Mouse (Mus musculus): ENCODE measurements around the gene Frmd4b. TPM values are rescaled to one million over a fixed set of nuclear protein-coding genes. Genes with fewer than 3 reads are reported as not detected.
A peak's percentile ranks its signal among the peaks of the same experiment; 100 is the strongest.

The Frmd4b gene
- polyA plus RNA-seq, 2 experiments, result 5.7 to 6.4 TPM

DNA sequence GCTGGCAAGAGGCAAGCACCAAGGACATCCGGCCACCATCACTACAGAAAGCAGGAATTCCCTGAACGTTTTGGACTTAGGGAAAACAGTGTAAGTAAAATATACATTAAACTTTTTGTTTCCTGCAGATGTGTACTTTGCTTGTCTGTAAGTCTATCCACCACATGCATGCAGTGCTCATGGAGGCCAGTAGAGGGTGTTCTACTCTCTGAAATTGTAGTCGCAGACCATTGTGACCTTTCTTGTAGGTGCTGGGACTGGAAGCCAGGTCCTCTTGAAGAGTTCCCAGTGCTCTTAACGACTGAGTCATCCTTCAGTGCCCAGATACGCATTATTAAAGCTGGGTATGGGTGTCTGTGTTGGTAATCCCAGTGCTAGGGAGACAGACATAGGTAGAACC lies 126.3 kb downstream of the Frmd4b start:
- WGBS (ENCODE audit: insufficient replicate concordance), result 64% methylated on average over 5 of the region's 5 CpGs
- H3K27me3 ChIP-seq (ENCODE audit: control insufficient read depth, insufficient read depth, low read length), result peaks cover 13% of the 10 kb centered on the region

DNA sequence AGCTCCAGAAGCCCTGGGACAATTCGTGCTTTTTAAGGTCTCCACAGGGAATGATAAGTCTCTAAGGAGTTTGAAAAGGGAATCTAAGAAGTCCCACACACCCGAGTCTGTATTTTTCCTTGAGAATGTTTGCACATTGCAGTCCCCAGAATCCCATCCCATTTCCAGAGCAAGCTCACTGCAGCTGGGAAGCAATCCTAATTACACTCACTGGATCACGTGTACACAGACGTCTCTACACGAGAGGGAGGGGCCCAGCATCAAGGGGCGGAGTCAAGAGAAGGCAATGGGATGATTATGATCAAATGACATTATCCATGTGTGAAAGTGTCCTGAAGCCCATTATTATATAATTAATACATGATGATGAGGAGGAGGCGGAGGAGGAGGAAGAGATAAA lies 128.5 kb downstream of the Frmd4b start:
- Histone ChIP-seq H3K27ac (no peak overlapping the region), H3K36me3 (replicated peaks; ENCODE audit: control insufficient read depth, insufficient read depth, low read depth) (no peaks in the 10 kb centered on the region), H3K9ac (replicated peaks) (no peak overlapping the region), H3K4me2 (ENCODE audit: low read depth) (no peak overlapping the region), H3K9me3 (ENCODE audit: control insufficient read depth, low read length) (no peaks in the 10 kb centered on the region), H3K4me3 (ENCODE audit: insufficient read depth in 1 of 2, low read depth in 2 of 2, low read length in 2 of 2) (no peak overlapping the region), H3K27me3 (ENCODE audit: control insufficient read depth, insufficient read depth, low read length) (peaks cover 13% of the 10 kb centered on the region), H3K4me1 (replicated peaks; ENCODE audit: control insufficient read depth in 2 of 2, insufficient read depth in 2 of 2, low read length in 1 of 2) (no peaks in the 10 kb centered on the region)
- WGBS (ENCODE audit: insufficient replicate concordance), result 32% methylated on average over 7 of the region's 7 CpGs
- ATAC-seq (ENCODE audit: insufficient read depth) (no peak), DNase-seq (ENCODE audit: low read depth in 3 of 3, low spot score in 3 of 3) (no peak)
- TF ChIP-seq EP300 (IDR thresholded peaks at IDR 0.05; ENCODE audit: low read depth) (no peak), CTCF (IDR thresholded peaks at IDR 0.05; ENCODE audit: low read depth) (no peak)

More for the DNA sequence above, 126.3 kb downstream of the Frmd4b start:
- H3K27ac ChIP-seq, result no peak overlapping the region
- H3K4me3 ChIP-seq (ENCODE audit: insufficient read depth in 1 of 2, low read depth in 2 of 2, low read length in 2 of 2), result no peak overlapping the region
- no peak for ATAC-seq (ENCODE audit: insufficient read depth)
- no peak for DNase-seq (ENCODE audit: low read depth in 3 of 3, low spot score in 3 of 3)
- H3K4me1 ChIP-seq (replicated peaks; ENCODE audit: control insufficient read depth in 2 of 2, insufficient read depth in 2 of 2, low read length in 1 of 2), result no peaks in the 10 kb centered on the region
- no peak overlapping the region for H3K4me2 ChIP-seq (ENCODE audit: low read depth)
- H3K9me3 ChIP-seq (ENCODE audit: control insufficient read depth, low read length), result no peaks in the 10 kb centered on the region
- H3K36me3 ChIP-seq (replicated peaks; ENCODE audit: control insufficient read depth, insufficient read depth, low read depth), result no peaks in the 10 kb centered on the region
- no peak overlapping the region for H3K9ac ChIP-seq (replicated peaks)
- TF ChIP-seq EP300 (IDR thresholded peaks at IDR 0.05; ENCODE audit: low read depth) (no peak), CTCF (IDR thresholded peaks at IDR 0.05; ENCODE audit: low read depth) (peak; percentile 25; the same call in 1 of the 2 replicates)

DNA sequence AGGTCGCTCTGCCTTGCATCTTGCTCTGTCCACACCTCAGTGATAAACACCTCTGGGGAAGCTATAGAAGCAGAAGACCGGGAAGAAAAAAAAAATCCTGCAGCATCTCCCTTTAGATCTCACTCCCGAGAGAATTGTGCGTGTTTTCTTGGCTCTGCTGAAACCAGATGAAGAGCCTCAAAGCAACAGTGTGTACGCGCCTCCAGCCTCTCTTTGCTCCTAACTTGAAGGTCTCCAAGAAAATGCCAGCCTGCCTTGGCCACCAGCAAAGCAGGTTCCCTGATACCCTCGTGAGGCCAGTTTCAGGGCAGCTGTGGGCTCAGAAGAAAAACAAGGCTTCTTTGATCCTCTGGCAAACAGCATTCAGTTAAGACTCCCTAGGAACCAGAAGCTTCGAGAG lies 129.1 kb downstream of the Frmd4b start:
- H3K4me3 ChIP-seq (ENCODE audit: insufficient read depth in 1 of 2, low read depth in 2 of 2, low read length in 2 of 2), result no peak overlapping the region
- peaks cover 13% of the 10 kb centered on the region for H3K27me3 ChIP-seq (ENCODE audit: control insufficient read depth, insufficient read depth, low read length)
- WGBS (ENCODE audit: insufficient replicate concordance), result 33% methylated on average over 8 of the region's 8 CpGs
- DNase-seq (ENCODE audit: low read depth in 3 of 3, low spot score in 3 of 3) (no peak), ATAC-seq (ENCODE audit: insufficient read depth) (no peak)
- no peak overlapping the region for H3K27ac ChIP-seq
- no peaks in the 10 kb centered on the region for H3K36me3 ChIP-seq (replicated peaks; ENCODE audit: control insufficient read depth, insufficient read depth, low read depth)
- H3K4me1 ChIP-seq (replicated peaks; ENCODE audit: control insufficient read depth in 2 of 2, insufficient read depth in 2 of 2, low read length in 1 of 2), result no peaks in the 10 kb centered on the region
- no peak for TF ChIP-seq EP300 (IDR thresholded peaks at IDR 0.05; ENCODE audit: low read depth)
- TF ChIP-seq CTCF (IDR thresholded peaks at IDR 0.05; ENCODE audit: low read depth), result no peak
- H3K9ac ChIP-seq (replicated peaks), result no peak overlapping the region
- H3K9me3 ChIP-seq (ENCODE audit: control insufficient read depth, low read length), result no peaks in the 10 kb centered on the region
- no peak overlapping the region for H3K4me2 ChIP-seq (ENCODE audit: low read depth)

DNA sequence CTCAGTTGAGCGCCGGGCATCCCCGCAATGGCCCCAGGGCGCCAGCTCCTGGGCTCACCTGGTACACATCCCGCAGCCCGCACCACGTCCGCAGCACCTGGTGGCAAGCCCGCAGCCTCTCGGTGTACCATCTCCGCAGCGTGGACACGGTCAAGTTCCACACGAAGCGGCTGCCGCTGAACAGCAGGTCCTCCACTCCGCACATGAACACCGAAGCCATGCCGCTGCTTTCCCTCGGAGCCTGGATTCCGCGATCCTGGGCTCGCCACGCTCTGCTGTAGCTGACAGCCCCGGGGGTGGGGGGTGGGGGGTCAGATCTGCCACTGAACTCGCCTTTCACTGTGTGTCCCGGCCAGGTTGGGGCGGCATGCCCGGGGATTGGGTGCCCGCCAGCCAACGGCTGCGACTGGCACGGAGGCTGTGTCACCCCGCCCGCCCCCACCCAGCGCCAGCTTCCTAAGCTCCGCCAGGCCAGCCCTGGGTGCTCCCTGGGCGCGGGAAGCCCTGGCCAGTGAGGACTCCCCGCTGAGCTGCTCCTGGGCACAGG lies 129.7 kb downstream of the Frmd4b start:
- ATAC-seq (ENCODE audit: insufficient read depth), result no peak

DNA sequence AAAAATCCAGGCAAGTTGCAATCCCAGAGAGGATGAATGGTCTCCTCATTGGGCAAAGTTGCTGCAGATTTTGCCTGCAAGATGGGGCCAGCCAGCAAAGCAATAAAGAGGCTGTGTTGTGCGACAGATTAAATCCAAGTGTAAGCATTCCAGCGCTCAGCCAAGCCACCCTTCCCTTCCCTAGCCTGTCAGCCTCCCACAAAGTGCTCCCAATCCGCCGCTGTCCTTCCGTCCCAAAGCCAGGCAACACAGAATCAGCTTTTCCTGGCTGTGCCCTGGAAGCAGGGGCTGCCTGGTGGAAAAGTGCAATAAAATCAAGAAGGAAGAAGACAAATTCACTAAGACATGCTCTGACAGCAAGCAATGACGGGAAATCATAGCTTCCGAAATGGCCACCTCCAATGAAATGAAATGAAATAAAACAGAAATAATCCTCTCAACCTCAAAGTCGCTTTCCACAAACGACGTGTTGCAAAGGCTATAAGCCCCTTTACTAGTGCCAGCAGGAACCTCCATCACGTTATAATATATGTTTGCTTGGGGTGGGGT lies 130.5 kb downstream of the Frmd4b start:
- H3K27ac ChIP-seq, result no peak overlapping the region
- ATAC-seq (ENCODE audit: insufficient read depth), result no peak
- H3K9ac ChIP-seq (replicated peaks), result no peak overlapping the region
- peaks cover 13% of the 10 kb centered on the region for H3K27me3 ChIP-seq (ENCODE audit: control insufficient read depth, insufficient read depth, low read length)
- peak overlapping the region; percentile 60 for H3K4me2 ChIP-seq (ENCODE audit: low read depth)
- H3K36me3 ChIP-seq (replicated peaks; ENCODE audit: control insufficient read depth, insufficient read depth, low read depth), result no peaks in the 10 kb centered on the region
- H3K4me1 ChIP-seq (replicated peaks; ENCODE audit: control insufficient read depth in 2 of 2, insufficient read depth in 2 of 2, low read length in 1 of 2), result no peaks in the 10 kb centered on the region
- no peak for DNase-seq (ENCODE audit: low read depth in 3 of 3, low spot score in 3 of 3)
- H3K9me3 ChIP-seq (ENCODE audit: control insufficient read depth, low read length), result no peaks in the 10 kb centered on the region
- no peak for TF ChIP-seq CTCF (IDR thresholded peaks at IDR 0.05; ENCODE audit: low read depth)
- no peak for TF ChIP-seq EP300 (IDR thresholded peaks at IDR 0.05; ENCODE audit: low read depth)
- H3K4me3 ChIP-seq (ENCODE audit: insufficient read depth in 1 of 2, low read depth in 2 of 2, low read length in 2 of 2), result peak overlapping the region in 1 of 2 experiments; percentile 40; a peak in 2 of 4 replicates
- WGBS (ENCODE audit: insufficient replicate concordance), result 17% methylated on average over 11 of the region's 11 CpGs

More for the DNA sequence above, 129.7 kb downstream of the Frmd4b start:
- no peak for TF ChIP-seq EP300 (IDR thresholded peaks at IDR 0.05; ENCODE audit: low read depth)
- TF ChIP-seq CTCF (IDR thresholded peaks at IDR 0.05; ENCODE audit: low read depth), result no peak
- Histone ChIP-seq H3K4me3 (ENCODE audit: insufficient read depth in 1 of 2, low read depth in 2 of 2, low read length in 2 of 2) (peak overlapping the region; percentile 21 to 40), H3K27ac (no peak overlapping the region), H3K9me3 (ENCODE audit: control insufficient read depth, low read length) (no peaks in the 10 kb centered on the region), H3K4me1 (replicated peaks; ENCODE audit: control insufficient read depth in 2 of 2, insufficient read depth in 2 of 2, low read length in 1 of 2) (no peaks in the 10 kb centered on the region), H3K27me3 (ENCODE audit: control insufficient read depth, insufficient read depth, low read length) (peaks cover 13% of the 10 kb centered on the region), H3K36me3 (replicated peaks; ENCODE audit: control insufficient read depth, insufficient read depth, low read depth) (no peaks in the 10 kb centered on the region), H3K9ac (replicated peaks) (no peak overlapping the region), H3K4me2 (ENCODE audit: low read depth) (peak overlapping the region; percentile 60)
- under 1% methylated on average over 40 of the region's 40 CpGs for WGBS (ENCODE audit: insufficient replicate concordance)
- no peak for DNase-seq (ENCODE audit: low read depth in 3 of 3, low spot score in 3 of 3)

Data from liver, embryonic 14.5 days (tissue).